In genomic region chr4:41164974-41165373, GRCm38 (mm10) we compare ENCODE assay signal across 8 mouse cellular contexts. TPM values are rescaled to one million over a fixed set of nuclear protein-coding genes. Genes with fewer than 3 reads are reported as not detected.
DNase-seq lines count a peak whose midpoint lies in the region; ATAC-seq and TF ChIP-seq lines count a peak whose summit lies in the region.

No protein-coding gene starts in this region.

- H3K9ac ChIP-seq in forebrain, postnatal 0 days = no peak overlapping the region
- H3K9ac ChIP-seq in forebrain, embryonic 13.5 days = no peak overlapping the region

- no peak for ATAC-seq in forebrain, postnatal 0 days
- no peak for ATAC-seq in forebrain, embryonic 13.5 days

- H3K4me3 ChIP-seq in forebrain, embryonic 10.5 days = no peak overlapping the region
- no peak overlapping the region for H3K4me3 ChIP-seq in forebrain, postnatal 0 days (ENCODE audit: low read depth, low read length)
- no peak overlapping the region for H3K4me3 ChIP-seq in bone marrow macrophage, adult 2 months (ENCODE audit: insufficient read depth, low read length)
- H3K4me3 ChIP-seq in forebrain, embryonic 13.5 days = no peak overlapping the region

- no peaks in the 10 kb centered on the region for H3K9me3 ChIP-seq in forebrain, embryonic 10.5 days
- no peaks in the 10 kb centered on the region for H3K9me3 ChIP-seq in forebrain, postnatal 0 days (ENCODE audit: low read length)
- no peaks in the 10 kb centered on the region for H3K9me3 ChIP-seq in forebrain, embryonic 13.5 days (replicated peaks)

- H3K4me1 ChIP-seq in forebrain, embryonic 10.5 days = peaks cover 12% of the 10 kb centered on the region
- 0 out of 2 replicates have a peak, but pooled peaks cover 5% of the 10 kb centered on the region for H3K4me1 ChIP-seq in forebrain, postnatal 0 days (ENCODE audit: insufficient read depth)
- H3K4me1 ChIP-seq in bone marrow macrophage, adult 2 months (ENCODE audit: control insufficient read depth, insufficient read depth, low read length) = peaks cover 10% of the 10 kb centered on the region
- H3K4me1 ChIP-seq in forebrain, embryonic 13.5 days = peaks cover 10% of the 10 kb centered on the region; the same call in 1 of the 2 replicates

- H3K36me3 ChIP-seq in forebrain, embryonic 10.5 days (replicated peaks) = peaks cover 31% of the 10 kb centered on the region
- peaks cover 13% of the 10 kb centered on the region; the same call in 1 of the 2 replicates for H3K36me3 ChIP-seq in forebrain, postnatal 0 days (ENCODE audit: insufficient read depth)
- H3K36me3 ChIP-seq in forebrain, embryonic 13.5 days (ENCODE audit: poor library complexity, severe bottlenecking) = peaks cover 18% of the 10 kb centered on the region

- H3K27me3 ChIP-seq in forebrain, embryonic 10.5 days (ENCODE audit: poor library complexity, severe bottlenecking) = no peaks in the 10 kb centered on the region
- H3K27me3 ChIP-seq in forebrain, postnatal 0 days (ENCODE audit: insufficient read depth, low read length) = no peaks in the 10 kb centered on the region
- no peaks in the 10 kb centered on the region for H3K27me3 ChIP-seq in forebrain, embryonic 13.5 days

- no peak for TF ChIP-seq CTCF in forebrain, postnatal 0 days (IDR thresholded peaks at IDR 0.05; ENCODE audit: low read depth)
- no peak for TF ChIP-seq CTCF in bone marrow macrophage, adult 2 months (IDR thresholded peaks at IDR 0.05; ENCODE audit: low read depth, low read length)

- DNase-seq in forebrain, embryonic 10.5 days (ENCODE audit: extremely low spot score, low spot score) = no peak
- DNase-seq in forebrain, postnatal 0 days = no peak
- DNase-seq in mesoderm, embryonic 11.5 days (ENCODE audit: low read depth, low spot score) = peak; percentile 14
- no peak for DNase-seq in spleen, postnatal 4 days (ENCODE audit: low spot score in 2 of 2)
- no peak for DNase-seq in layer of hippocampus, postnatal 25 days (ENCODE audit: extremely low spot score in 1 of 2, low spot score in 1 of 2)
- DNase-seq in heart, adult 18-20 months = no peak

- H3K27ac ChIP-seq in forebrain, embryonic 10.5 days = peak overlapping the region; percentile 51; the same call in 1 of the 2 replicates
- no peak overlapping the region for H3K27ac ChIP-seq in forebrain, postnatal 0 days (ENCODE audit: low read depth, low read length)
- 0 out of 2 replicates have a peak overlapping the region, but pooled peaks have one; percentile 15 for H3K27ac ChIP-seq in bone marrow macrophage, adult 2 months (ENCODE audit: insufficient read depth, low read depth, low read length)
- peak overlapping the region; percentile 68 for H3K27ac ChIP-seq in forebrain, embryonic 13.5 days

- H3K4me2 ChIP-seq in forebrain, postnatal 0 days (ENCODE audit: low read depth) = no peak overlapping the region
- no peak overlapping the region for H3K4me2 ChIP-seq in forebrain, embryonic 13.5 days

- WGBS in forebrain, embryonic 10.5 days = 27% methylated on average over 2 of the region's 2 CpGs
- 13% methylated on average over 2 of the region's 2 CpGs for WGBS in forebrain, postnatal 0 days
- WGBS in forebrain, embryonic 13.5 days = 20% methylated on average over 2 of the region's 2 CpGs

- no peak for TF ChIP-seq POLR2A in bone marrow macrophage, adult 2 months (IDR thresholded peaks at IDR 0.05; ENCODE audit: borderline replicate concordance, low read depth, low read length)

RNA-seq across cellular contexts. Expression of gene Ube2r2, which starts 29.4 kb away (rescaled TPM):
- polyA plus RNA-seq in forebrain, embryonic 10.5 days (2016; fragmentation: Nextera tagmentation; extraction: Ambion mirVana) = 74.6 and 82.1 TPM in 2 replicates
- total RNA-seq in forebrain, postnatal 0 days (2014; rRNA removed) = 55.8 and 67.6 TPM in 2 replicates
- polyA plus RNA-seq in forebrain, postnatal 0 days (2015; fragmentation: Nextera tagmentation; extraction: Ambion mirVana) = 39.1 and 46.7 TPM in 2 replicates
- polyA plus RNA-seq in bone marrow macrophage, adult 2 months (2012; ENCODE audit: insufficient read depth, insufficient read length, missing spikeins) = 129 and 135 TPM in 2 replicates
- polyA plus RNA-seq in forebrain, embryonic 13.5 days (2015; fragmentation: Nextera tagmentation; extraction: Ambion mirVana) = 73.2 and 74.6 TPM in 2 replicates
- total RNA-seq in layer of hippocampus, postnatal 25 days (2021) = 10 to 100 TPM; 76.4 to 77.5 TPM
- 100 to 1,000 TPM; 126 to 132 TPM for total RNA-seq in heart, adult 18-20 months (2021)

RNA-seq across cellular contexts. Expression of gene Nol6, which starts 40.7 kb away (rescaled TPM):
- polyA plus RNA-seq in forebrain, embryonic 10.5 days (2016; fragmentation: Nextera tagmentation; extraction: Ambion mirVana) = 34.3 and 36.9 TPM in 2 replicates
- 54.3 and 81.8 TPM in 2 replicates for total RNA-seq in forebrain, postnatal 0 days (2014; rRNA removed)
- polyA plus RNA-seq in forebrain, postnatal 0 days (2015; fragmentation: Nextera tagmentation; extraction: Ambion mirVana) = 39.1 and 46.0 TPM in 2 replicates
- polyA plus RNA-seq in bone marrow macrophage, adult 2 months (2012; ENCODE audit: insufficient read depth, insufficient read length, missing spikeins) = 11.8 and 12.6 TPM in 2 replicates
- 24.2 and 28.7 TPM in 2 replicates for polyA plus RNA-seq in forebrain, embryonic 13.5 days (2015; fragmentation: Nextera tagmentation; extraction: Ambion mirVana)
- 100 to 1,000 TPM; 101 to 103 TPM for total RNA-seq in layer of hippocampus, postnatal 25 days (2021)
- total RNA-seq in heart, adult 18-20 months (2021) = 10 to 100 TPM; 16.2 to 18.9 TPM
